Mouse (Mus musculus): ENCODE results near the gene Gtsf1. TPM values are rescaled to one million over a fixed set of nuclear protein-coding genes. Genes with fewer than 3 reads are reported as not detected.

Gtsf1 gene
- not detected in 2 replicates for polyA plus RNA-seq (2014; fragmentation: Nextera tagmentation; extraction: Ambion mirVana)

GRCm38 (mm10) chr15:103430241-103430640, at the start of gene Gtsf1:
Gene Gtsf1, minus strand, starts transcription at chr15:103430470.
- WGBS = 89% methylated on average over 16 of the region's 16 CpGs
- H3K36me3 ChIP-seq (ENCODE audit: control insufficient read depth, insufficient read depth, low read length) = no peaks in the 10 kb centered on the region
- DNase-seq (ENCODE audit: low spot score) (no peak), ATAC-seq (ENCODE audit: insufficient number of reproducible peaks, low FRiP score, low TSS enrichment, low read depth) (no peak)
- H3K9me3 ChIP-seq (ENCODE audit: control insufficient read depth, low read length) = no peaks in the 10 kb centered on the region
- no peak within 1 kb of the TSS for H3K9ac ChIP-seq (ENCODE audit: low read length)
- H3K27me3 ChIP-seq (ENCODE audit: control insufficient read depth, insufficient read depth, low read length) = no peaks in the 10 kb centered on the region
- no peak within 1 kb of the TSS for H3K4me3 ChIP-seq (ENCODE audit: low read depth, low read length)
- H3K4me2 ChIP-seq (ENCODE audit: low read depth, severe bottlenecking) = no peak within 1 kb of the TSS
- peaks cover 3% of the 10 kb centered on the region; the same call in 1 of the 2 replicates for H3K4me1 ChIP-seq (ENCODE audit: control insufficient read depth, insufficient read depth, low read length)
- no peak within 1 kb of the TSS for H3K27ac ChIP-seq (replicated peaks; ENCODE audit: low read depth, low read length)

GRCm38 (mm10) chr15:103479080-103479606, 48.9 kb upstream of the Gtsf1 start:
- Histone ChIP-seq H3K27me3 (ENCODE audit: control insufficient read depth, insufficient read depth, low read length) (no peaks in the 10 kb centered on the region), H3K27ac (replicated peaks; ENCODE audit: low read depth, low read length) (no peak overlapping the region), H3K4me3 (ENCODE audit: low read depth, low read length) (no peak overlapping the region), H3K9me3 (ENCODE audit: control insufficient read depth, low read length) (no peaks in the 10 kb centered on the region), H3K4me1 (ENCODE audit: control insufficient read depth, insufficient read depth, low read length) (no peaks in the 10 kb centered on the region), H3K4me2 (ENCODE audit: low read depth, severe bottlenecking) (no peak overlapping the region), H3K9ac (ENCODE audit: low read length) (no peak overlapping the region), H3K36me3 (ENCODE audit: control insufficient read depth, insufficient read depth, low read length) (no peaks in the 10 kb centered on the region)
- 85% methylated on average over 1 of the region's 1 CpGs for WGBS
- DNase-seq (ENCODE audit: low spot score) = no peak
- no peak for ATAC-seq (ENCODE audit: insufficient number of reproducible peaks, low FRiP score, low TSS enrichment, low read depth)

- DNase-seq (ENCODE audit: low spot score) (no peak), ATAC-seq (ENCODE audit: insufficient number of reproducible peaks, low FRiP score, low TSS enrichment, low read depth) (no peak)
- Histone ChIP-seq H3K4me2 (ENCODE audit: low read depth, severe bottlenecking) (no peak overlapping the region), H3K9ac (ENCODE audit: low read length) (no peak overlapping the region), H3K4me3 (ENCODE audit: low read depth, low read length) (no peak overlapping the region), H3K27ac (replicated peaks; ENCODE audit: low read depth, low read length) (no peak overlapping the region), H3K36me3 (ENCODE audit: control insufficient read depth, insufficient read depth, low read length) (no peaks in the 10 kb centered on the region), H3K27me3 (ENCODE audit: control insufficient read depth, insufficient read depth, low read length) (no peaks in the 10 kb centered on the region), H3K9me3 (ENCODE audit: control insufficient read depth, low read length) (no peaks in the 10 kb centered on the region), H3K4me1 (ENCODE audit: control insufficient read depth, insufficient read depth, low read length) (no peaks in the 10 kb centered on the region)
- WGBS = 88% methylated on average over 5 of the region's 5 CpGs
These were observed 43.5 kb upstream of the Gtsf1 start for GRCm38 (mm10) chr15:103473769-103474168.

GRCm38 (mm10) chr15:103473182-103473581, 42.9 kb upstream of the Gtsf1 start:
- WGBS = 90% methylated on average over 7 of the region's 7 CpGs
- H3K27me3 ChIP-seq (ENCODE audit: control insufficient read depth, insufficient read depth, low read length) = no peaks in the 10 kb centered on the region
- no peak for ATAC-seq (ENCODE audit: insufficient number of reproducible peaks, low FRiP score, low TSS enrichment, low read depth)

GRCm38 (mm10) chr15:103472265-103472664, 42.0 kb upstream of the Gtsf1 start:
- 66% methylated on average over 3 of the region's 3 CpGs for WGBS
- H3K4me1 ChIP-seq (ENCODE audit: control insufficient read depth, insufficient read depth, low read length) = no peaks in the 10 kb centered on the region
- no peak overlapping the region for H3K9ac ChIP-seq (ENCODE audit: low read length)
- no peaks in the 10 kb centered on the region for H3K9me3 ChIP-seq (ENCODE audit: control insufficient read depth, low read length)
- H3K36me3 ChIP-seq (ENCODE audit: control insufficient read depth, insufficient read depth, low read length) = no peaks in the 10 kb centered on the region
- no peaks in the 10 kb centered on the region for H3K27me3 ChIP-seq (ENCODE audit: control insufficient read depth, insufficient read depth, low read length)
- no peak for DNase-seq (ENCODE audit: low spot score)
- H3K27ac ChIP-seq (replicated peaks; ENCODE audit: low read depth, low read length) = no peak overlapping the region
- no peak for ATAC-seq (ENCODE audit: insufficient number of reproducible peaks, low FRiP score, low TSS enrichment, low read depth)
- H3K4me2 ChIP-seq (ENCODE audit: low read depth, severe bottlenecking) = no peak overlapping the region
- no peak overlapping the region for H3K4me3 ChIP-seq (ENCODE audit: low read depth, low read length)

More at GRCm38 (mm10) chr15:103473182-103473581, 42.9 kb upstream of the Gtsf1 start:
- no peaks in the 10 kb centered on the region for H3K9me3 ChIP-seq (ENCODE audit: control insufficient read depth, low read length)
- no peaks in the 10 kb centered on the region for H3K4me1 ChIP-seq (ENCODE audit: control insufficient read depth, insufficient read depth, low read length)
- no peak overlapping the region for H3K9ac ChIP-seq (ENCODE audit: low read length)
- H3K27ac ChIP-seq (replicated peaks; ENCODE audit: low read depth, low read length) = no peak overlapping the region
- DNase-seq (ENCODE audit: low spot score) = no peak
- H3K36me3 ChIP-seq (ENCODE audit: control insufficient read depth, insufficient read depth, low read length) = no peaks in the 10 kb centered on the region
- no peak overlapping the region for H3K4me3 ChIP-seq (ENCODE audit: low read depth, low read length)
- H3K4me2 ChIP-seq (ENCODE audit: low read depth, severe bottlenecking) = no peak overlapping the region

GRCm38 (mm10) chr15:103471488-103472194, 41.4 kb upstream of the Gtsf1 start:
- no peak overlapping the region for H3K4me3 ChIP-seq (ENCODE audit: low read depth, low read length)
- DNase-seq (ENCODE audit: low spot score) = no peak
- 83% methylated on average over 7 of the region's 7 CpGs for WGBS
- no peak overlapping the region for H3K4me2 ChIP-seq (ENCODE audit: low read depth, severe bottlenecking)
- H3K4me1 ChIP-seq (ENCODE audit: control insufficient read depth, insufficient read depth, low read length) = no peaks in the 10 kb centered on the region
- no peak overlapping the region for H3K27ac ChIP-seq (replicated peaks; ENCODE audit: low read depth, low read length)
- no peak for ATAC-seq (ENCODE audit: insufficient number of reproducible peaks, low FRiP score, low TSS enrichment, low read depth)
- H3K36me3 ChIP-seq (ENCODE audit: control insufficient read depth, insufficient read depth, low read length) = no peaks in the 10 kb centered on the region
- no peaks in the 10 kb centered on the region for H3K9me3 ChIP-seq (ENCODE audit: control insufficient read depth, low read length)
- no peak overlapping the region for H3K9ac ChIP-seq (ENCODE audit: low read length)
- no peaks in the 10 kb centered on the region for H3K27me3 ChIP-seq (ENCODE audit: control insufficient read depth, insufficient read depth, low read length)

- H3K27me3 ChIP-seq (ENCODE audit: control insufficient read depth, insufficient read depth, low read length) = no peaks in the 10 kb centered on the region
- H3K9me3 ChIP-seq (ENCODE audit: control insufficient read depth, low read length) = no peaks in the 10 kb centered on the region
- H3K4me2 ChIP-seq (ENCODE audit: low read depth, severe bottlenecking) = no peak overlapping the region
- no peaks in the 10 kb centered on the region for H3K4me1 ChIP-seq (ENCODE audit: control insufficient read depth, insufficient read depth, low read length)
- no peak overlapping the region for H3K9ac ChIP-seq (ENCODE audit: low read length)
- no peak for DNase-seq (ENCODE audit: low spot score)
- 76% methylated on average over 7 of the region's 7 CpGs for WGBS
- H3K36me3 ChIP-seq (ENCODE audit: control insufficient read depth, insufficient read depth, low read length) = no peaks in the 10 kb centered on the region; the same call in 1 of the 2 replicates
- no peak for ATAC-seq (ENCODE audit: insufficient number of reproducible peaks, low FRiP score, low TSS enrichment, low read depth)
- no peak overlapping the region for H3K4me3 ChIP-seq (ENCODE audit: low read depth, low read length)
- no peak overlapping the region for H3K27ac ChIP-seq (replicated peaks; ENCODE audit: low read depth, low read length)
These were observed 32.4 kb upstream of the Gtsf1 start for GRCm38 (mm10) chr15:103462539-103463261.

- ATAC-seq (ENCODE audit: insufficient number of reproducible peaks, low FRiP score, low TSS enrichment, low read depth) (no peak), DNase-seq (ENCODE audit: low spot score) (no peak)
- no peaks in the 10 kb centered on the region for H3K4me1 ChIP-seq (ENCODE audit: control insufficient read depth, insufficient read depth, low read length)
These were observed 24.2 kb upstream of the Gtsf1 start for GRCm38 (mm10) chr15:103454449-103454848.

More at GRCm38 (mm10) chr15:103454449-103454848, 24.2 kb upstream of the Gtsf1 start:
- no peak overlapping the region for H3K4me3 ChIP-seq (ENCODE audit: low read depth, low read length)
- no peaks in the 10 kb centered on the region for H3K9me3 ChIP-seq (ENCODE audit: control insufficient read depth, low read length)
- no peaks in the 10 kb centered on the region for H3K36me3 ChIP-seq (ENCODE audit: control insufficient read depth, insufficient read depth, low read length)
- H3K27me3 ChIP-seq (ENCODE audit: control insufficient read depth, insufficient read depth, low read length) = no peaks in the 10 kb centered on the region
- no peak overlapping the region for H3K27ac ChIP-seq (replicated peaks; ENCODE audit: low read depth, low read length)
- H3K9ac ChIP-seq (ENCODE audit: low read length) = no peak overlapping the region
- H3K4me2 ChIP-seq (ENCODE audit: low read depth, severe bottlenecking) = no peak overlapping the region
- WGBS = 85% methylated on average over 6 of the region's 6 CpGs
